Mouse (Mus musculus) heart, postnatal 25 days (tissue): ENCODE measurements around the gene Dmac2. TPM values are rescaled to one million over a fixed set of nuclear protein-coding genes. Genes with fewer than 3 reads are reported as not detected.
A peak's percentile ranks its signal among the peaks of the same experiment; 100 is the strongest.

ENCODE experiments used
- DNase-seq: peaks from one replicate; pipeline ENCODE4 v3.0.0; 2022; ENCODE audit warnings: low spot score
- intact Hi-C: fragments of 180-260 bp; cut with DNase I; formaldehyde crosslinking; loops from one replicate; pipeline ENCODE4 v1.15.1; 2025
- total RNA-seq, 2 experiments: library from RNA; stranded (reverse); gene quantifications; 2 replicates each; pipeline ENCODE4 v1.2.3; 2021

Gene Dmac2
- total RNA-seq, 2 experiments from 2014 or later, result 60.4 to 65.0 TPM

- intact Hi-C loops, result no loop called here
These were observed 25.9 kb downstream of the Dmac2 start for GRCm38 (mm10) chr7:25645074-25645473.

GRCm38 (mm10) chr7:25647574-25648123 lies 28.4 kb downstream of the Dmac2 start:
- intact Hi-C loops, result no loop called here
- no peak for DNase-seq

More at GRCm38 (mm10) chr7:25645074-25645473, 25.9 kb downstream of the Dmac2 start:
- no peak for DNase-seq

DNA sequence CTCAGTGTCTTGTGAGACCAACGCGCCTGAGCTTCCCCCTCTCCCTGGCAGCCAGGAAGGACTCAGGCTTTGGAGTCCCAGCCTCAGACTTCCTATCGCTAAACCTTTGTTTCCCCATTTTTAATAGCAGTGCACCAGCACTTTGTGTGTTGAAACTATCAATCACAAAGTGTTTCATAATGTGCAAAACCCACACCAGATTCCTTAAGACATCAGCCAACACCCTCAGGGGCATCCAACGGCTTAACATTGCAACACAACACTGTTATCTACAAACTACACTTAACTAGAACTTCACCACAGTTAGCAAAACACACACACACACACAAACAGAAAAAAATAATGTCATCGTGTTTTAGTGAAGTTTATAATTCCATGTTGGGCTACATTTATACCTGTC lies 30.6 kb downstream of the Dmac2 start:
- no peak for DNase-seq
- intact Hi-C loops, result no loop called here

- DNase-seq, result no peak
- intact Hi-C loops, result no loop called here
These were observed 32.1 kb downstream of the Dmac2 start for GRCm38 (mm10) chr7:25651281-25651680.

- intact Hi-C loops, result no loop called here
- no peak for DNase-seq
These were observed 33.1 kb downstream of the Dmac2 start for GRCm38 (mm10) chr7:25652244-25652759.

DNA sequence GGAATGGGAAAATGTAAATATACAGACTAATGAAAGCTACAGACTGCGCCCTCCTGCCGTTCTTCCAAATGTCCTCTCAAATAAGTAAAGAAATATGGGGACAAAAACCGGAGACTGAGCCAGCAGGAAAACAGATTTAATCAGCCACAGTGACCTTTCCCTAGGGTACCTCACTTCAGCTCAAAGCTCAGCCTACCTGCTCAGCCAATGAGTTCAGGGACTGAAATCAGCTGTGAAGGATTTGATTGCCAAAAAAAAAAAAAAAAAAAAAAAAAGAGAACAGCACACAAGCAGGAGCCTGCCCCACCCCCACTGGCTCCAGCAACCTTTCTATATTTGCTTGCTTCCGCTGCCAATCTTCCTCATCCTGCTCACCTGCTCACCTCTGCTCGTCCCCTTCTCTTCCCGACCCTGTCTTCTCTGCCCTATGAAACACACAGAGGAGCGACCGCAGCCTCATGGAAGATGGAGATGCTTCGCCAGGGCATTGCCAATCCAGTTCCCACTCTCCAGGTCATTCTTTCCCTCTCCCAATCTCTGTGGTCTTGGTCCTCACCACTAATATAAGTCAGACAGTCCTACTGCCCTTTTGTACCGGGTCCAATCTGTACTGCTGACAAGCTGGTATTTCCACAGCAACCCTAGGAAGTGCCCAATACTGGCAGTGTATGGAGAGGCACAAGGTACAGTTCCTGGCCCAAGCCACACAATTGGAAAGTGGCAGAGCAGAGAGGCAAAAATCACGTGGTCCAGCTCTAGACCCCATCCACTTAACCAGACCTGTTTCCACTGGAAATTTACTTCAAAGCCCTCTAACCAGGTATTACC lies 36.6 kb downstream of the Dmac2 start:
- DNase-seq, result no peak

GRCm38 (mm10) chr7:25657785-25658184 lies 38.6 kb downstream of the Dmac2 start:
- intact Hi-C loops, result loop anchor here (5.0 kb wide), 1 partner anchor 35 kb away; no protein-coding TSS in a partner anchor
- no peak for DNase-seq

More for the DNA sequence above, 36.6 kb downstream of the Dmac2 start:
- intact Hi-C loops, result loop anchor here (5.0 kb wide), 1 partner anchor 34 kb away; no protein-coding TSS in a partner anchor

DNA sequence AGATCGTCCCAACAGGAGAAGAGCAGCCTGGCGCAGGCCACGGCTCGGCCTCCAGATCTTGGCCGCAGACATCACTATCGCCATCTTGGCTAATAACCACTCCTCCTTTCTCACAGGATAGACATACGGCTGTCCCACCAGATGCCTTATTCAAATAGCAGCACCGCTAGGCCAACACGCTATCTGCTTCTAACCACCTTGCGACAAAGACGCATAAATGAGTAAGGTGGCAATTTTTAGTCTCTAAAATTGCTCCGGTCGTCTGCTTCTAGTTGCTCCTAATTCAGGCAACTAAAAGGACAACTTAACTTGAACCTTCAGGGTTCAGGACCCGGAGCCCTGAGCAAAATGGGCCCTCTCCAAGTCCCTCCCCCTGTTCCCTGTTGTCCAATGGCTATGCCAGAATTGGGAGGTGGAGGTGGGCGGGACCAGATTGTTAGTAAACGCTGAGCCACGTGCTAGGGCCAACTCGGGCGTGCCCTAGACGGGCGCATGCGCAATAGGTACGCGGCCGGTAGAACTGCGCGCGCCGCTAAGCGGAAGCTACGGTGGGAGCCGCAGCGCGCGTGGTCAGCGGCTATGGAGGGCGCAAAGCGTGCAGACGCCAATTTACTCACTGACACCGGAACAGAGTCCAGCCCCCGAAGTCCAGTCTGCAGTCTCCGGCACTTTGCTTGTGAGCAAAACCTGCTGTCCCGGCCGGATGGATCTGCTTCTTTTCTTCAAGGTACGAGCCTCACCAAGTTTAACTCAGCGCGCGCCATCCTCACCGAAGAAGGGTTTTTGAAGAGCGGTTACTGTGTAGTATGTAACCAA lies 39.7 kb downstream of the Dmac2 start, which contains the start of the genes Bckdha and Exosc5:
TSS of gene Bckdha (minus strand) at position 325 of the 816 bp plus-strand sequence.
TSS of gene Exosc5 (plus strand) at position 508 of the 816 bp plus-strand sequence.
- intact Hi-C loops, result loop anchor here (5.0 kb wide), 1 partner anchor 37 kb away; no protein-coding TSS in a partner anchor
- DNase-seq, result peak; percentile 99

DNA sequence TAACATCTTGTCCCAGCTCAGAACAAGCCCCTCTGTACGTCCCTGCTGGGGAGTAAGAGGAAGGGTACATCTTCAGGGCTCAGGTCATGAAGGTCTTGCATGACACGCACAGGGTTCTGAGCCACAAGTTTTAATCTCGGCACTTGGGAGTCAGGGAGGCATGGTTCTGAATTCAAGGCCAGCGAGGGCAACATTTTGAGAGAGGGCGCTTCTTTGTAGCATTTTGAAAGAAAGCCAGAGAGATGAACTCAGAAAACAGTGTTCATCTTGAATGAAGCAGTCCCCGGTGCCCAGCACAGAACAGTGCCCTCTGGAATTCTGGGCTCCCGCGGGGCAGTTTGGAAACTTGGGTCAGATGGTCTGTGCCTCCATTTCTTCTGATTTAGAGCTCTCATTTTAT lies 47.2 kb downstream of the Dmac2 start:
- no peak for DNase-seq
- intact Hi-C loops, result no loop called here

DNA sequence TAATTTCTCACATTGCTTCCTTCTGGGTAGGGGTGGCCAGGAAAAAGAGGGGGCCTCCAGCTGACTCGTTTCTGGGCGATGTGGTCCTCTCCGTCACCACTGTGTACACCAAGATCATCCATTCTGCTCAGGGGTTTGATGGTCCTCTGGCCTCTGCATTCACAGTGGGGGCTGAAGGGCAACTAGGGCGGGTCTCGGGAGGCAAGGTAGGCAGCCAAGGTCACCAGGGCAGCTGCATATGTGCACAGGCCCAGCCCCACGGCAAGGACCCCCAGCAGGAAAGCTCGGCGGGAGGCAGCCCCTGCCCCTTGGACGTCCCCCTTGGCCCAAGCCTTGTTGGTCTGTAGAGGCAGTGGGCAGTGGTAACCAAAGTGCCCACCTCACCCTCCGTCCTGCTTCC lies 49.9 kb downstream of the Dmac2 start:
- intact Hi-C loops, result no loop called here
- DNase-seq, result no peak

- intact Hi-C loops, result no loop called here
- DNase-seq, result no peak
These were observed 50.4 kb downstream of the Dmac2 start for GRCm38 (mm10) chr7:25669631-25670030.

DNA sequence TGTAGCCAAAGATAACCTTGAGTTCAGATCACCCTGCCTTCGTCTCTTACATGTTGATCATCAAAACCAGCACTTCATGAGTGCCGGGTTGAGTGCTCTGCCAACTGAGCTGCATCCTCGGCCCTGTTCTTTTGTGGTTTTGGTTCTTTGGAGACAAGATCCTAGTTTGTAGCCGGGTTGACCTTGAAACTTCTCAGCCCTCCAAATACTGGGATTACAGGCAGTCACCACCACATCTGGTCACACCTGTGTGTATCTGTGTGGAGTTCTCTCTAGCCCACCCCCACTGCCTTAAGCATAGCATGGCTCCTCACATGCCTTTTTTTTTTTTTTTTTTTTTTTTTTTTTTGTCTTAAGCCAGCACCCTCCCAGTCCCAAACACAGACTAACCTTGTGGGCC lies 50.9 kb downstream of the Dmac2 start:
- intact Hi-C loops, result no loop called here
- no peak for DNase-seq

DNA sequence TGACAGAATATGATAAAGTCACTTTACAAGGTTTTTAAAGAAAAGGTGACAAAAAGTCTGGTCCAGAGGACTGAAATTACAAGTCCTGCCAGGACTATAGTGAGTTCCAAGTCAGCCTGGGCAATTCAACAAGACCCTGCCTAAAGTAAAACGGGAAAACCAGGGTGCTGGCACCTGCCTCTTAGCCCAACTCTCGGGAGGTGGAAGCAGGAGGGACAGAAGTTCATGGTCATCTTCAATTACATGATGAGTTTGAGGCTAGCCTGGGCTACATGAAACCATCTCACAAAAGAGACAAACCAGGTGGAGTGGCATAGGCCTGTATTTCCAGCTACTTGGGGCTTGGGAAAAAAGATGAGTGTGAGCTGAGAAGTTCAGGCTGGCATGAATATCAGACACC lies 52.5 kb downstream of the Dmac2 start:
- intact Hi-C loops, result no loop called here

GRCm38 (mm10) chr7:25672442-25672841 lies 53.2 kb downstream of the Dmac2 start:
- intact Hi-C loops, result no loop called here
- no peak for DNase-seq

More for the DNA sequence above, 52.5 kb downstream of the Dmac2 start:
- no peak for DNase-seq

DNA sequence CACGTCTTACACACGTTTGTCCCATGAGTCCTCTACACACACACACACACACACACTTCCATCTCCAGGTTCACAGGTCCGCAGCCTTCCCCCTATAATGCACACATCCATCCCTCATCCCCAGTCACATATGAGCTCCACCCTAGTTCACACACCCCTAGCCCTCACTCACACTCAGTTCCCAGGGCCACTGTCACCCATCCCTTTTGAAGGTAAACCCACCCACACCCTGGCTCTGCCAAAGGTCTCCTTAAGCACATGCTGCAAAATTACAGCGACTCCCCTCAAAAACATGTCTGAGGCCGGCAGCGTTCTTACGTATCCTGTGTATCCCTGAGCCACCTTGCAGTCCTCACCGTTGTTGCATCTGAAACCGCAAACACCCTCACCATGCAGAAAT lies 55.1 kb downstream of the Dmac2 start:
- intact Hi-C loops, result no loop called here
- DNase-seq, result no peak

DNA sequence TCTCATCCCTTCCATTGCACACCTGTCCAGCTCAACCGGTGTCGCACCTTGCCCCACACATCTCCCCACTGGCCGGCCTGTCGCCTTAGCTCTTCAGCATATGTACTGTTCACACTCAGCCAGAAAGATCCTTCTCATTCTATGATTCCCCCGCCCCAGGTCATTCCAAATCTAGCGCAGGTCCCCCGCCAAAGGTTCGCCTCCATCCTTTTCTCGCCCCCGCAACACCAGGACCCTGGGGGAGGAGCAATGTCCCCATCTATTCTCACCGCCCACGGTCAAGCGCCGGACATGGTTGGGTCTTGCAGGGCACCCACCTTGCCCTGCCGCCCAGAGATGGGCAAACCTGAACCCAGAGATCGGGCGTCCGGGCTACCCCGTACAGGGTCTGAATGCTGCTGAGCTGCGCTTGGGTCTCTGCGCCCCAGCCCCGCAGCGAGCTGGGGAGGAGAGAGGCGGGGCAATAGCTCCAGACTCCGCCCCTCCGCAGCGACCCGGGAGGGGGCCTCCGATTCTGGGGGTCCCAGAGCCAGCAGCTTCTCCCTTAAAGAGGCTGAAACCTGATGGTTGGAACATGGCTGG lies 55.6 kb downstream of the Dmac2 start, which contains the start of gene Tmem91:
TSS of gene Tmem91 (minus strand) at position 448 of the 582 bp plus-strand sequence.
- intact Hi-C loops, result no loop called here
- no peak for DNase-seq
